Mouse (Mus musculus) heart, embryonic 11.5 days (tissue): Measurements from ENCODE around the gene Hs6st3. TPM values are rescaled to one million over a fixed set of nuclear protein-coding genes. Genes with fewer than 3 reads are reported as not detected.
"Not testable (repeated sequence)": the region's sequence is repeated elsewhere in the genome, so short reads cannot be mapped to it uniquely, and the experiment has no call there.

Experiments
- ATAC-seq: fragments of 200-750 bp; cut with Nextera tagmentation; replicated peaks from 2 replicates; pipeline ENCODE4 v1.8.0; 2017; ENCODE audit warnings: moderate library complexity; ENCODE audit not compliant: insufficient number of reproducible peaks, low FRiP score, low TSS enrichment
- H3K27ac ChIP-seq: fragments of 300-500 bp; sonication (generic); 2 replicates; pipeline ENCODE4 v1.5.1; 2014; ENCODE audit warnings: mild to moderate bottlenecking, low read depth, low read length
- H3K27me3 ChIP-seq: fragments of 300-500 bp; sonication (generic); 2 replicates; pipeline ENCODE4 v1.6.1; 2014; ENCODE audit warnings: mild to moderate bottlenecking, low read length, mixed read lengths; ENCODE audit not compliant: control insufficient read depth, insufficient read depth
- H3K36me3 ChIP-seq: fragments of 300-500 bp; sonication (generic); 2 replicates; pipeline ENCODE4 v1.6.1; 2014; ENCODE audit warnings: mild to moderate bottlenecking, low read length, moderate library complexity, mixed read lengths; ENCODE audit not compliant: control insufficient read depth, insufficient read depth
- H3K4me1 ChIP-seq: fragments of 300-500 bp; sonication (generic); 2 replicates; pipeline ENCODE4 v1.6.1; 2014; ENCODE audit warnings: low read length; ENCODE audit not compliant: control insufficient read depth, insufficient read depth
- H3K4me2 ChIP-seq: fragments of 300-500 bp; sonication (generic); 2 replicates; pipeline ENCODE4 v1.6.1; 2014; ENCODE audit warnings: mild to moderate bottlenecking, moderate library complexity
- H3K4me3 ChIP-seq: fragments of 300-500 bp; sonication (generic); 2 replicates; pipeline ENCODE4 v1.5.1; 2014; ENCODE audit warnings: low read depth, low read length
- H3K9ac ChIP-seq: fragments of 300-500 bp; sonication (generic); 2 replicates; pipeline ENCODE4 v1.6.1; 2014; ENCODE audit warnings: mild to moderate bottlenecking, low read depth, low read length, moderate library complexity
- H3K9me3 ChIP-seq: fragments of 300-500 bp; sonication (generic); replicated peaks from 2 replicates; pipeline ENCODE4 v1.6.1; 2016; ENCODE audit warnings: low read length; ENCODE audit not compliant: control insufficient read depth
- WGBS: fragments of 180-500 bp; shearing (Covaris S2); extraction: QIAGEN DNeasy Blood & Tissue Kit; methylation state at CpG from one replicate; pipeline ENCODE4 v1.1.7; 2014; ENCODE audit not compliant: insufficient replicate concordance; 5-methylcytosine and 5-hydroxymethylcytosine counted together
- polyA plus RNA-seq: library from polyadenylated mRNA; unstranded; fragments of >200 nt; fragmentation: Nextera tagmentation; extraction: Ambion mirVana; gene quantifications from 2 replicates; pipeline ENCODE4 v1.2.1, GENCODE M21; 2014

Gene Hs6st3
- polyA plus RNA-seq, 1 experiment from 2014 or later = 0.20 TPM

- not testable (repeated sequence) for H3K27me3 ChIP-seq, H3K9ac ChIP-seq, H3K4me1 ChIP-seq, H3K9me3 ChIP-seq, H3K27ac ChIP-seq, ATAC-seq, H3K4me3 ChIP-seq, H3K36me3 ChIP-seq, H3K4me2 ChIP-seq
- 84% methylated on average over 1 of the region's 1 CpGs for WGBS
Measured at GRCm38 (mm10) chr14:119587365-119587764, 449.2 kb downstream of the Hs6st3 start.

DNA sequence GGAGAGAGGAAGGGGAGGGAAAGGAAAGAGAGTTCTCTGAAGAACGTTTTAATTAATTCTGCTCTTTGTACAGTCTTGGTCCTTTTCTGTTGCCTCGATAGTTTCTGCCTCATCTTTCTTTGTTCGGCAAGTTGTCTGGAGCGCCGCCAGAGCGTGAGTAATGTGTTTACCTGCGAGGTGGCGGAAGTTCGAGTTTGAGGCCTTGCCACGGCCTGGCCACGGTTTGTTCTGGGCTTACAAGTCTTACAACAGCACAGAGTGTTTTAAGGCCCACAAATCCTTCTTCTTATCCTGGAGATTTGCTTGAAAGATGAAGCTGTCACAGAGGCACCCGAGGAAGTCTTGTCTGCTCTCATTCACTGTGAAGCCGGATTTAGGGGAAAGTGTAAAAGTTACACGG lies 466.2 kb downstream of the Hs6st3 start:
- no peaks in the 10 kb centered on the region for H3K36me3 ChIP-seq
- no peak overlapping the region for H3K27ac ChIP-seq
- H3K27me3 ChIP-seq = no peaks in the 10 kb centered on the region
- no peaks in the 10 kb centered on the region for H3K9me3 ChIP-seq
- WGBS = 70% methylated on average over 14 of the region's 14 CpGs
- no peak overlapping the region for H3K4me3 ChIP-seq
- ATAC-seq = no peak
- H3K4me2 ChIP-seq = no peak overlapping the region
- no peaks in the 10 kb centered on the region for H3K4me1 ChIP-seq
- H3K9ac ChIP-seq = no peak overlapping the region

- H3K9me3 ChIP-seq = no peaks in the 10 kb centered on the region
- H3K36me3 ChIP-seq = no peaks in the 10 kb centered on the region
- 87% methylated on average over 2 of the region's 2 CpGs for WGBS
- H3K4me2 ChIP-seq = no peak overlapping the region
- H3K9ac ChIP-seq = no peak overlapping the region
- H3K4me1 ChIP-seq = no peaks in the 10 kb centered on the region
- no peak overlapping the region for H3K4me3 ChIP-seq
- H3K27me3 ChIP-seq = no peaks in the 10 kb centered on the region
- ATAC-seq = no peak
- no peak overlapping the region for H3K27ac ChIP-seq
Measured at GRCm38 (mm10) chr14:119612793-119613192, 474.7 kb downstream of the Hs6st3 start.

DNA sequence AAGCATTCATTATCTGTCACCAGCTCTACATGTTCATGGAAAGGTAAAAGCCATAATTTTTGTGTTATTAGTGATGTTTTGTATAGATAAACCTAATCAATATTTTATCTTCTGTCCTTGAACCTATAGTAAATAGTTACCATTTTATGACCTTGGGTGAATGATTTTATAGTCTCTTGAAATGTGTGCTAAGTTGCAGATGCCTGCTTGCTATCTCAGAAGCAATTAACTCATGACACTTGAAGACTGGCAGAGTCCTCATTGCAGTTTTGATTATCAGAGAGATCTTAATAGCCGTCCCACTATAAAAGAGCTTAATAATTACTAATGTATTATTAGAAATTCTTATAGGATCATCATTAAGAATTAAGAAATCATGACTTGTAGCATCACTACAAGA lies 491.0 kb downstream of the Hs6st3 start:
- Histone ChIP-seq H3K36me3 (no peaks in the 10 kb centered on the region), H3K27me3 (no peaks in the 10 kb centered on the region), H3K27ac (no peak overlapping the region), H3K9me3 (no peaks in the 10 kb centered on the region), H3K9ac (no peak overlapping the region), H3K4me2 (no peak overlapping the region), H3K4me3 (no peak overlapping the region), H3K4me1 (no peaks in the 10 kb centered on the region)
- ATAC-seq = no peak
- 63% methylated on average over 1 of the region's 1 CpGs for WGBS

DNA sequence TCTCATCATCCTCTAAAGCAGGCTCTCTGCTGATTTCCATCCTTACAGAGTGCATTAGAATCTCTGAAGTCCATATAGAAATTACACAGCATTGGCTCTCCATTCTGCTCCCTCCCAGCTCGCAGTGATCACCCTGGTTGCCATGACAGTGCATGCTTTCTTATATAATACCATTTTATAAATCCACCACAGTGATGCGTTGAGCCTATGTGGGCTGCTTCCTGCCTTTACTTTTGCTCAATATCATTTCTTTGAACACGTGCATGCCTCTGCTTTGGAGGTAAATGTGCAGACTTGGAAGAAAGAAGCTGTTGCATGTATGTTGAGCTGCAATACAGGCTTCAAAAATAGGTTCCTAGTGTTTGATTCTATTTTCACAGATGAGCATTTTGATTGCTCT lies 494.9 kb downstream of the Hs6st3 start:
- H3K4me3 ChIP-seq = no peak overlapping the region
- no peaks in the 10 kb centered on the region for H3K4me1 ChIP-seq
- no peak for ATAC-seq
- H3K9ac ChIP-seq = no peak overlapping the region
- 72% methylated on average over 3 of the region's 3 CpGs for WGBS
- no peaks in the 10 kb centered on the region for H3K27me3 ChIP-seq
- no peak overlapping the region for H3K4me2 ChIP-seq
- no peaks in the 10 kb centered on the region for H3K9me3 ChIP-seq
- H3K27ac ChIP-seq = no peak overlapping the region
- H3K36me3 ChIP-seq = no peaks in the 10 kb centered on the region

DNA sequence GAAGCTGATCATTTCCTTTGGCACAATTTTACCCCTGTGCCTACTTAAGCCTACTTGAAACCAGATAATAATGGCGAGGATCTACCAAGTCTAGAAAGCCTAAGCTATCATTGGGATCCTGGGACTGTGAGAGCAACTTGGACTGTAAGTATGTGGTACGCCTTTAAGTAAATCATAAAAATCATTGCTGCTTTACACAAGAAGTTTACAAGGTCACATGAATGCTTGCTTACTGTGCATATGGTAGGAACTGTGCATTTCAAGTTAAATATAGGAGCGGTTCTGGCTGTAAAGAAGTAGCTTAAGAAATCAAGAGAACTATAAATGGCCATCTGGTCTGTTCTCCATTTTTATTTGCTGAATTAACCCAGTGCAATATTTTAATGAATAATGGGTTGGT lies 495.5 kb downstream of the Hs6st3 start:
- ATAC-seq = no peak
- WGBS = 80% methylated on average over 3 of the region's 3 CpGs
- Histone ChIP-seq H3K4me1 (no peaks in the 10 kb centered on the region), H3K4me2 (no peak overlapping the region), H3K4me3 (no peak overlapping the region), H3K27ac (no peak overlapping the region), H3K36me3 (no peaks in the 10 kb centered on the region), H3K9me3 (no peaks in the 10 kb centered on the region), H3K27me3 (no peaks in the 10 kb centered on the region), H3K9ac (no peak overlapping the region)

GRCm38 (mm10) chr14:119642874-119643273 lies 504.7 kb downstream of the Hs6st3 start:
- Histone ChIP-seq H3K4me2 (no peak overlapping the region), H3K27me3 (no peaks in the 10 kb centered on the region), H3K9me3 (no peaks in the 10 kb centered on the region), H3K4me1 (no peaks in the 10 kb centered on the region), H3K4me3 (no peak overlapping the region), H3K27ac (no peak overlapping the region), H3K9ac (no peak overlapping the region), H3K36me3 (no peaks in the 10 kb centered on the region)
- no peak for ATAC-seq
- WGBS = 85% methylated on average over 1 of the region's 1 CpGs

GRCm38 (mm10) chr14:119643840-119644239 lies 505.7 kb downstream of the Hs6st3 start:
- Histone ChIP-seq H3K27ac (no peak overlapping the region), H3K9me3 (no peaks in the 10 kb centered on the region), H3K4me1 (no peaks in the 10 kb centered on the region), H3K27me3 (no peaks in the 10 kb centered on the region), H3K9ac (no peak overlapping the region), H3K4me3 (no peak overlapping the region), H3K36me3 (no peaks in the 10 kb centered on the region), H3K4me2 (no peak overlapping the region)
- no peak for ATAC-seq
- 90% methylated on average over 12 of the region's 12 CpGs for WGBS

GRCm38 (mm10) chr14:119656936-119657335 lies 518.8 kb downstream of the Hs6st3 start:
- WGBS = 78% methylated on average over 2 of the region's 2 CpGs
- Histone ChIP-seq H3K4me1 (no peaks in the 10 kb centered on the region), H3K9me3 (no peaks in the 10 kb centered on the region), H3K27ac (no peak overlapping the region), H3K9ac (no peak overlapping the region), H3K4me3 (no peak overlapping the region), H3K4me2 (no peak overlapping the region), H3K27me3 (no peaks in the 10 kb centered on the region), H3K36me3 (no peaks in the 10 kb centered on the region)
- ATAC-seq = no peak
